Mouse (Mus musculus): Measurements from ENCODE around the gene Lrp1. TPM values are rescaled to one million over a fixed set of nuclear protein-coding genes. Genes with fewer than 3 reads are reported as not detected.

Lrp1 gene
- polyA plus RNA-seq, 1 experiment from 2014 or later, result 35.7 TPM

DNA sequence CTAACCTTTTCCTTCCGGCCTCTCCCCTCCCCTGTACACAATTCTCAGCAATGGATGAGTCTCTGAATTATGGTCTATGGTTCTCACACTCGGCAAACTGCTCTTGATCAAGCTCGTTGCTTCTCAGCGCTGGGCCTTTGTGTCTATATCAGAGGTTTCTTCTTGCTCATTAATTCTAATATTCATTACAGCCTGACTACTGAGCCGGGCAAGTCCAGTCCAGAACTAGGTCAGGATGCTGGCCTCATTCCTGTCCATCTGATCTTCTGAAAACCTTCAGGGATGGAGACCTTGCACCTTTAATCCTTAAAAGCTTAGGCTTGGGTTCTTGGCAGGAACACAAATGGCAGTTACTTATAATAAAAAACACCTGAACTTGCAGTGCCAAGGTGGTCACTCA is 121.4 kb downstream of the Lrp1 start:
- peaks cover 33% of the 10 kb centered on the region for H3K36me3 ChIP-seq (ENCODE audit: control insufficient read depth, insufficient read depth, low read length)
- no peak for ATAC-seq (replicated peaks; ENCODE audit: low FRiP score)
- whole genome bisulfite sequencing, result 92% methylated on average over 5 of the region's 5 CpGs

DNA sequence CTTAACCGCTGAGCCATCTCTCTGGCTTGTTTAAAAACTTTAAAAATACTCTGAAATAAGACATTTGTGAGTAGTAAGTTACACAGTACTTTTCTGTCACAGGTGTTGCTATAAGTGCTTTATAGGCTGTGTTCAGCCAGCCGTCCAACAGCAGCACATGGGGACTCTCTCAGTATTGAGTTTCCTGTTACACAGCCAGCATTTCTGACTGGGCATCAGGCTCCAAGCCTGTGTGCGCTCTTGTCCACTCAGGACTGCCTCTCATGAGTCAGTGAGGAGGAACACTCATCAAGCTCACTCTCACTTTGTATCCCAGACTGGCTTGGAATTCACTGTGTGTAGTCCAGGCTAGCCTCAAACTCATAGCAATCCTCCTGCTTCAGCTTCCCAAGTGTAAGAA is 124.8 kb downstream of the Lrp1 start:
- H3K27me3 ChIP-seq (replicated peaks; ENCODE audit: control insufficient read depth, insufficient read depth, low read length), result no peaks in the 10 kb centered on the region
- no peak overlapping the region for H3K4me2 ChIP-seq
- WGBS, result 90% methylated on average over 3 of the region's 3 CpGs
- peaks cover 48% of the 10 kb centered on the region for H3K36me3 ChIP-seq (ENCODE audit: control insufficient read depth, insufficient read depth, low read length)
- H3K4me1 ChIP-seq (replicated peaks; ENCODE audit: control insufficient read depth, insufficient read depth, low read length), result no peaks in the 10 kb centered on the region
- no peak overlapping the region for H3K9ac ChIP-seq (ENCODE audit: low read depth, low read length)
- no peak overlapping the region for H3K4me3 ChIP-seq (ENCODE audit: low read depth, low read length)
- no peak for ATAC-seq (replicated peaks; ENCODE audit: low FRiP score)
- no peak overlapping the region for H3K27ac ChIP-seq (ENCODE audit: low read depth, low read length)
- H3K9me3 ChIP-seq (ENCODE audit: control insufficient read depth, low read length), result no peaks in the 10 kb centered on the region
- DNase-seq (ENCODE audit: low spot score), result no peak

More for the DNA sequence above, 121.4 kb downstream of the Lrp1 start:
- Histone ChIP-seq H3K4me3 (ENCODE audit: low read depth, low read length) (no peak overlapping the region), H3K27me3 (replicated peaks; ENCODE audit: control insufficient read depth, insufficient read depth, low read length) (no peaks in the 10 kb centered on the region), H3K27ac (ENCODE audit: low read depth, low read length) (no peak overlapping the region), H3K4me2 (no peak overlapping the region), H3K9me3 (ENCODE audit: control insufficient read depth, low read length) (no peaks in the 10 kb centered on the region), H3K9ac (ENCODE audit: low read depth, low read length) (no peak overlapping the region), H3K4me1 (replicated peaks; ENCODE audit: control insufficient read depth, insufficient read depth, low read length) (no peaks in the 10 kb centered on the region)
- DNase-seq (ENCODE audit: low spot score), result no peak

DNA sequence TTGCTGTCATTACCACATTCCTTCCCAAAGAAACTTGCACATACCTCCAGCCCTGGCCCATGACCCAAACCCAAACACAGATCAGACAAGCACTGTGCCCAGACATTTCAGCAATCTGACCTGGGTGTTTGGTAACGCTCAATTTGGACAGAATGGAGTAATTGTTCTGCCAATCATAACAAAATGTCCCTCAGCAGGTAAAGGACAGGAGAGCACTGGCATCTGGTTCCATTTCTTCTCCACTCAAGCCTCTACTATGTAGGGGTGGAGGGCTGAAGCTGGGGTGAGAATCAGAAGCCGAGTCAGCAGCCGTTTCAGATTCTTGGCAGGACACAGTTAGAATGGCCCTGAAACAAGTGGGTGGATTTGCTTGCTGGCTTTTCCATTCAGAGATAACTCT is 128.8 kb downstream of the Lrp1 start:
- 91% methylated on average over 3 of the region's 3 CpGs for WGBS
- no peak for ATAC-seq (replicated peaks; ENCODE audit: low FRiP score)
- peaks cover 33% of the 10 kb centered on the region for H3K36me3 ChIP-seq (ENCODE audit: control insufficient read depth, insufficient read depth, low read length)

GRCm38 (mm10) chr10:127491128-127491512 is 129.8 kb downstream of the Lrp1 start:
- no peaks in the 10 kb centered on the region for H3K27me3 ChIP-seq (replicated peaks; ENCODE audit: control insufficient read depth, insufficient read depth, low read length)
- no peak overlapping the region for H3K27ac ChIP-seq (ENCODE audit: low read depth, low read length)
- 81% methylated on average over 8 of the region's 8 CpGs for WGBS
- no peak overlapping the region for H3K4me3 ChIP-seq (ENCODE audit: low read depth, low read length)
- ATAC-seq (replicated peaks; ENCODE audit: low FRiP score), result no peak
- H3K9me3 ChIP-seq (ENCODE audit: control insufficient read depth, low read length), result no peaks in the 10 kb centered on the region
- H3K4me1 ChIP-seq (replicated peaks; ENCODE audit: control insufficient read depth, insufficient read depth, low read length), result no peaks in the 10 kb centered on the region
- no peak overlapping the region for H3K4me2 ChIP-seq
- DNase-seq (ENCODE audit: low spot score), result no peak
- peaks cover 28% of the 10 kb centered on the region for H3K36me3 ChIP-seq (ENCODE audit: control insufficient read depth, insufficient read depth, low read length)
- no peak overlapping the region for H3K9ac ChIP-seq (ENCODE audit: low read depth, low read length)

More for the DNA sequence above, 128.8 kb downstream of the Lrp1 start:
- DNase-seq (ENCODE audit: low spot score), result no peak
- Histone ChIP-seq H3K4me2 (no peak overlapping the region), H3K27ac (ENCODE audit: low read depth, low read length) (no peak overlapping the region), H3K27me3 (replicated peaks; ENCODE audit: control insufficient read depth, insufficient read depth, low read length) (no peaks in the 10 kb centered on the region), H3K4me1 (replicated peaks; ENCODE audit: control insufficient read depth, insufficient read depth, low read length) (no peaks in the 10 kb centered on the region), H3K9me3 (ENCODE audit: control insufficient read depth, low read length) (no peaks in the 10 kb centered on the region), H3K9ac (ENCODE audit: low read depth, low read length) (no peak overlapping the region), H3K4me3 (ENCODE audit: low read depth, low read length) (no peak overlapping the region)

GRCm38 (mm10) chr10:127490160-127491127 is 130.5 kb downstream of the Lrp1 start:
- ATAC-seq (replicated peaks; ENCODE audit: low FRiP score) (no peak), DNase-seq (ENCODE audit: low spot score) (no peak)
- H3K36me3 ChIP-seq (ENCODE audit: control insufficient read depth, insufficient read depth, low read length), result peaks cover 26% of the 10 kb centered on the region
- H3K4me3 ChIP-seq (ENCODE audit: low read depth, low read length), result no peak overlapping the region
- no peaks in the 10 kb centered on the region for H3K9me3 ChIP-seq (ENCODE audit: control insufficient read depth, low read length)
- H3K4me1 ChIP-seq (replicated peaks; ENCODE audit: control insufficient read depth, insufficient read depth, low read length), result no peaks in the 10 kb centered on the region
- no peak overlapping the region for H3K9ac ChIP-seq (ENCODE audit: low read depth, low read length)
- no peaks in the 10 kb centered on the region for H3K27me3 ChIP-seq (replicated peaks; ENCODE audit: control insufficient read depth, insufficient read depth, low read length)
- H3K27ac ChIP-seq (ENCODE audit: low read depth, low read length), result no peak overlapping the region
- H3K4me2 ChIP-seq, result no peak overlapping the region
- 87% methylated on average over 18 of the region's 18 CpGs for WGBS

DNA sequence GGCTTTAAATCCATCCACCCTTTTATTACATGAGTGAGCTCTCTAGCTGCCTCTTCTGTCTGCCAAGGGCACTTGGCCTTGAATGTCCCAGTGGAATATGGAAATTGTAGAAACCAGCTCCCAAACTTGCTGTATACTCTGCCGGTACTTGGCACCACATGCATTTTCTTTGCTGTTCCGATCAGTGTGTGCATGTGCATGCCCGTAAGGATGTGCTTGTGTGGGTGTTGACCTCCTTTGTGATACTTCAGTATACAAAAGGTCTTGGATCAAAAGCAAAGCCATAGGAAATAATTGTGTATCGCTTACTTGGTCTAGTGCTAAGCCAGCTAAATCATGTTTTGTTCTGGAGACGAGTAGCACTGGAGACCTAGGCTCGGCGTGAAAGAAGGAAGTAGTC is 132.1 kb downstream of the Lrp1 start:
- 88% methylated on average over 7 of the region's 7 CpGs for WGBS
- ATAC-seq (replicated peaks; ENCODE audit: low FRiP score), result no peak
- no peak overlapping the region for H3K4me2 ChIP-seq

More for the DNA sequence above, 132.1 kb downstream of the Lrp1 start:
- no peaks in the 10 kb centered on the region for H3K4me1 ChIP-seq (replicated peaks; ENCODE audit: control insufficient read depth, insufficient read depth, low read length)
- no peak overlapping the region for H3K27ac ChIP-seq (ENCODE audit: low read depth, low read length)
- H3K27me3 ChIP-seq (replicated peaks; ENCODE audit: control insufficient read depth, insufficient read depth, low read length), result no peaks in the 10 kb centered on the region
- H3K9ac ChIP-seq (ENCODE audit: low read depth, low read length), result no peak overlapping the region
- no peaks in the 10 kb centered on the region for H3K9me3 ChIP-seq (ENCODE audit: control insufficient read depth, low read length)
- H3K4me3 ChIP-seq (ENCODE audit: low read depth, low read length), result no peak overlapping the region
- no peak for DNase-seq (ENCODE audit: low spot score)
- peaks cover 24% of the 10 kb centered on the region for H3K36me3 ChIP-seq (ENCODE audit: control insufficient read depth, insufficient read depth, low read length)

Other genes starting within 250 kb of the Lrp1 start
- gene R3hdm2, start 240.8 kb downstream of the Lrp1 start, polyA plus RNA-seq (2014; fragmentation: Nextera tagmentation; extraction: Ambion mirVana), result 25.4 and 33.8 TPM in 2 replicates
- 0.32 and 0.39 TPM in 2 replicates for gene Stac3, start 119.5 kb downstream of the Lrp1 start, polyA plus RNA-seq (2014; fragmentation: Nextera tagmentation; extraction: Ambion mirVana)
- gene Ndufa4l2, start 106.2 kb downstream of the Lrp1 start, polyA plus RNA-seq (2014; fragmentation: Nextera tagmentation; extraction: Ambion mirVana), result 34.2 TPM in 2 replicates
- 261 and 286 TPM in 2 replicates for gene Shmt2, start 98.7 kb downstream of the Lrp1 start, polyA plus RNA-seq (2014; fragmentation: Nextera tagmentation; extraction: Ambion mirVana)
- gene Nxph4, start 86.6 kb downstream of the Lrp1 start, polyA plus RNA-seq (2014; fragmentation: Nextera tagmentation; extraction: Ambion mirVana), result 0.56 TPM in 1 of 2 replicates, not detected in the other
- 28.7 TPM in 2 replicates for gene Stat6, start 21.8 kb upstream of the Lrp1 start, polyA plus RNA-seq (2014; fragmentation: Nextera tagmentation; extraction: Ambion mirVana)
- 10.5 and 11.2 TPM in 2 replicates for gene Nemp1, start 45.8 kb upstream of the Lrp1 start, polyA plus RNA-seq (2014; fragmentation: Nextera tagmentation; extraction: Ambion mirVana)
- gene Nab2, start 47.4 kb upstream of the Lrp1 start, polyA plus RNA-seq (2014; fragmentation: Nextera tagmentation; extraction: Ambion mirVana), result 5.7 and 5.8 TPM in 2 replicates
- 0.14 TPM in 1 of 2 replicates, not detected in the other for gene Myo1a, start 84.0 kb upstream of the Lrp1 start, polyA plus RNA-seq (2014; fragmentation: Nextera tagmentation; extraction: Ambion mirVana)
- 11.2 and 16.0 TPM in 2 replicates for gene Tac2, start 103.3 kb upstream of the Lrp1 start, polyA plus RNA-seq (2014; fragmentation: Nextera tagmentation; extraction: Ambion mirVana)
- 2.6 and 2.8 TPM in 2 replicates for gene Zbtb39, start 118.4 kb upstream of the Lrp1 start, polyA plus RNA-seq (2014; fragmentation: Nextera tagmentation; extraction: Ambion mirVana)
- 5.0 TPM in 2 replicates for gene Gpr182, start 130.6 kb upstream of the Lrp1 start, polyA plus RNA-seq (2014; fragmentation: Nextera tagmentation; extraction: Ambion mirVana)
- 0.17 and 0.22 TPM in 2 replicates for gene Rdh1, start 138.6 kb upstream of the Lrp1 start, polyA plus RNA-seq (2014; fragmentation: Nextera tagmentation; extraction: Ambion mirVana)
- gene Rdh16f1, start 138.6 kb upstream of the Lrp1 start, polyA plus RNA-seq (2014; fragmentation: Nextera tagmentation; extraction: Ambion mirVana), result 0.19 and 0.22 TPM in 2 replicates
- gene Rdh9, start 155.2 kb upstream of the Lrp1 start, polyA plus RNA-seq (2014; fragmentation: Nextera tagmentation; extraction: Ambion mirVana), result not detected in 2 replicates
- gene Rdh16, start 180.0 kb upstream of the Lrp1 start, polyA plus RNA-seq (2014; fragmentation: Nextera tagmentation; extraction: Ambion mirVana), result not detected in 2 replicates
- gene Rdh19, start 228.8 kb upstream of the Lrp1 start, polyA plus RNA-seq (2014; fragmentation: Nextera tagmentation; extraction: Ambion mirVana), result not detected in 2 replicates
- gene Rdh16f2, start 245.3 kb upstream of the Lrp1 start, polyA plus RNA-seq (2014; fragmentation: Nextera tagmentation; extraction: Ambion mirVana), result not detected in 2 replicates

Data from liver, embryonic 11.5 days (tissue).